Mouse (Mus musculus) mesoderm, embryonic 11.5 days (tissue): ENCODE data around the gene Cd109.

ENCODE experiments used
- DNase-seq: peaks from one replicate; pipeline ENCODE4 v3.0.0-alpha.2; 2012; ENCODE audit warnings: low read depth, low spot score

Gene Cd109

GRCm38 (mm10) chr9:78641386-78641785 is 26.0 kb downstream of the Cd109 start:
- no peak for DNase-seq

- peak; percentile 73 for DNase-seq
Observed at GRCm38 (mm10) chr9:78646008-78646777, 30.8 kb downstream of the Cd109 start.

- DNase-seq: no peak
Observed at GRCm38 (mm10) chr9:78648641-78649040, 33.3 kb downstream of the Cd109 start.

- no peak for DNase-seq
Observed at GRCm38 (mm10) chr9:78649398-78649797, 34.1 kb downstream of the Cd109 start.

GRCm38 (mm10) chr9:78657564-78657963 is 42.2 kb downstream of the Cd109 start:
- DNase-seq: no peak

- DNase-seq: no peak
Observed at GRCm38 (mm10) chr9:78671446-78671985, 56.2 kb downstream of the Cd109 start.

GRCm38 (mm10) chr9:78700691-78701090 is 85.3 kb downstream of the Cd109 start:
- peak; percentile 65 for DNase-seq

- no peak for DNase-seq
Observed at GRCm38 (mm10) chr9:78702509-78703239, 87.3 kb downstream of the Cd109 start.

GRCm38 (mm10) chr9:78720888-78721798 is 105.8 kb downstream of the Cd109 start:
- DNase-seq: no peak

- DNase-seq: no peak
Observed at GRCm38 (mm10) chr9:78731931-78732330, 116.6 kb downstream of the Cd109 start.

- DNase-seq: no peak
Observed at GRCm38 (mm10) chr9:78735519-78735918, 120.2 kb downstream of the Cd109 start.

GRCm38 (mm10) chr9:78742012-78742411 is 126.7 kb downstream of the Cd109 start:
- DNase-seq: no peak

GRCm38 (mm10) chr9:78750246-78750645 is 134.9 kb downstream of the Cd109 start:
- DNase-seq: no peak
